Mouse (Mus musculus): Measurements from ENCODE around the gene Il16. TPM values are rescaled to one million over a fixed set of nuclear protein-coding genes. Genes with fewer than 3 reads are reported as not detected.

Il16 gene
- polyA plus RNA-seq, 2 experiments = 5.8 to 6.6 TPM

DNA sequence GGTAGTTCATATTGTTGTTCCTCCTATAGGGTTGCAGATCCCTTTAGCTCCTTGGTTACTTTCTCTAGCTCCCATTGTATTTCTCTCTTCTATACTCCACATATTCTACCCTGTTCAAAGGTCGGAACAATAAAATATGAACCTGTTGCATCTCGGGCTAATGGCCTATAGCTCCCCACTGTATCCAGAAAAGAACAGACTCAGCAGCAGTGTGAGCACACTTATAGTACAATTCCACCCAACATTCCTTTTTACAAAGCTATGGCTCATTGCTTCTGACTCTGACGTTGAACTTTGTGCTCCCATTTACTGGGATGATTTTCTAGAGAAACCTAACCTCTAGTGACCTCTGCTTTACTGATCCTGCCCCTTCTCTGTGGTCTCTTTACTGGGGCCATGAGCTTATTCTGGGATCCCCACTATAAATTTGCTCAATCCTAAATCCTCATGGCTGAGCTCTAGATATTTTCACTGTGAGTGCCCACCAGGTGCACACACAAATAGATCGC lies 79.4 kb downstream of the Il16 start:
- no peaks in the 10 kb centered on the region for H3K4me1 ChIP-seq (ENCODE audit: control insufficient read depth, insufficient read depth, low read length)
- H3K36me3 ChIP-seq (ENCODE audit: control insufficient read depth, insufficient read depth, low read length) = no peaks in the 10 kb centered on the region
- H3K27ac ChIP-seq (replicated peaks; ENCODE audit: low read depth, low read length) = no peak overlapping the region
- ATAC-seq (ENCODE audit: low FRiP score, low read depth) = no peak
- no peak for DNase-seq (ENCODE audit: low spot score)
- no peak overlapping the region for H3K4me2 ChIP-seq (replicated peaks; ENCODE audit: low read depth, low read length, severe bottlenecking)
- WGBS = 86% methylated on average over 4 of the region's 4 CpGs
- H3K9me3 ChIP-seq (ENCODE audit: control insufficient read depth, low read length) = no peaks in the 10 kb centered on the region
- no peak overlapping the region for H3K9ac ChIP-seq (ENCODE audit: low read depth, low read length, severe bottlenecking)
- H3K4me3 ChIP-seq (replicated peaks; ENCODE audit: low read length) = no peak overlapping the region
- no peaks in the 10 kb centered on the region for H3K27me3 ChIP-seq (ENCODE audit: control insufficient read depth, insufficient read depth, low read length)
- TF ChIP-seq POLR2A (IDR thresholded peaks at IDR 0.05; ENCODE audit: borderline replicate concordance, extremely low read depth, insufficient read depth, insufficient read length) = no peak

DNA sequence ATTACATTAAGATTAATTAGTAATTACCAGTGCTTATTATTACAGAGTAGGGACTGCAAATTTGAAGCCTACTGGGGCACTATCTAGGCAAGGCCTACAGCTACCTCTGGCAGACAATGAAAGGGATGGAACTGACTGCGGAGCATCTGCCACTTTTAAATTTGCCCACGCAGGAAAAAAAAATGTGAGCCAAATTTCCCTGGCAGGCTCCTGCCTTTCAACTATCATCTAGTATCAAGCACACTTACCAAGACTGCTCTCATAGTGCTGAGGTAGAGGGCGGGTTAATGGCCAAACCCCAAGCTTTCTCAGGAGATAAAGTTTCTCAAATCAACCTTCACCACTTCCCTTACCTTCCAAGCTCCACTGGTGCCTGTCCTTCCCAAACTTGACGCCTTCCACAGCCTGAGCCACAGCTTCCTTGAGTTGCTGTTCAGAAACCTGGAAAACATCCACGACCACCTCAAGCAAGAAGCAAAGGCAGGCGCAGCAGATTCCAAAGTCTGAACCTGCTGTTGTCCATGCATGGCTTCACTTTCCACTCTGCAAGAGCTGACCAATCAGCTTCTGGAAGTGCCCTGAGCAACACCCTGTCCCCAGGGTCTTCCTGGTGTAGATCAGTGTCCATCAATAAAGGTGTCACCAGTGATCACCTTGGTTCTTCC lies 82.7 kb downstream of the Il16 start:
- Histone ChIP-seq H3K27me3 (ENCODE audit: control insufficient read depth, insufficient read depth, low read length) (no peaks in the 10 kb centered on the region), H3K9ac (ENCODE audit: low read depth, low read length, severe bottlenecking) (no peak overlapping the region), H3K9me3 (ENCODE audit: control insufficient read depth, low read length) (no peaks in the 10 kb centered on the region), H3K4me2 (replicated peaks; ENCODE audit: low read depth, low read length, severe bottlenecking) (no peak overlapping the region), H3K36me3 (ENCODE audit: control insufficient read depth, insufficient read depth, low read length) (no peaks in the 10 kb centered on the region), H3K4me3 (replicated peaks; ENCODE audit: low read length) (no peak overlapping the region), H3K27ac (replicated peaks; ENCODE audit: low read depth, low read length) (no peak overlapping the region), H3K4me1 (ENCODE audit: control insufficient read depth, insufficient read depth, low read length) (no peaks in the 10 kb centered on the region)
- 84% methylated on average over 6 of the region's 6 CpGs for WGBS
- DNase-seq (ENCODE audit: low spot score) (no peak), ATAC-seq (ENCODE audit: low FRiP score, low read depth) (no peak)
- no peak for TF ChIP-seq POLR2A (IDR thresholded peaks at IDR 0.05; ENCODE audit: borderline replicate concordance, extremely low read depth, insufficient read depth, insufficient read length)

DNA sequence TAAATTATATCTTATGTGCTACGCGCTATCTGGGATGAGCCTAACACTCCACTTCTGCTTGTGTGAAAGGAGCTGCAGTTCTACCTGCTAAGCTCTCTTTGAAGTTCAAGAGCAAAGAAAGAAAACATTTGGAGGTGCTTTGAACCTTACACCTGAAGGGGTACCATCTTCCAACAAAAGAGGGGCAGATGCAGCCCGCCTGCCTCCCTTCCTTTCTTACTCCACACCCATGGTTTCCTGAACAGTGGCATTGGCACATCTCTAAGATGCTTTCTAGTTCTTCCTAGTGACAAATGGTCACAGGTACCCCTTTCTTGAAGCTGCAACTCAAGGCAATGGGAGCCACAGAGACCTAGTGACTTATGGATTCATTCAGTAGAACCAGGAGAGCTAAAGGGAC lies 83.8 kb downstream of the Il16 start:
- H3K4me1 ChIP-seq (ENCODE audit: control insufficient read depth, insufficient read depth, low read length) = no peaks in the 10 kb centered on the region
- no peaks in the 10 kb centered on the region for H3K36me3 ChIP-seq (ENCODE audit: control insufficient read depth, insufficient read depth, low read length)
- WGBS = 95% methylated on average over 3 of the region's 3 CpGs
- H3K4me3 ChIP-seq (replicated peaks; ENCODE audit: low read length) = no peak overlapping the region
- H3K9ac ChIP-seq (ENCODE audit: low read depth, low read length, severe bottlenecking) = no peak overlapping the region
- H3K9me3 ChIP-seq (ENCODE audit: control insufficient read depth, low read length) = no peaks in the 10 kb centered on the region
- TF ChIP-seq POLR2A (IDR thresholded peaks at IDR 0.05; ENCODE audit: borderline replicate concordance, extremely low read depth, insufficient read depth, insufficient read length) = no peak
- ATAC-seq (ENCODE audit: low FRiP score, low read depth) (no peak), DNase-seq (ENCODE audit: low spot score) (no peak)
- H3K27ac ChIP-seq (replicated peaks; ENCODE audit: low read depth, low read length) = no peak overlapping the region
- no peak overlapping the region for H3K4me2 ChIP-seq (replicated peaks; ENCODE audit: low read depth, low read length, severe bottlenecking)
- H3K27me3 ChIP-seq (ENCODE audit: control insufficient read depth, insufficient read depth, low read length) = no peaks in the 10 kb centered on the region

DNA sequence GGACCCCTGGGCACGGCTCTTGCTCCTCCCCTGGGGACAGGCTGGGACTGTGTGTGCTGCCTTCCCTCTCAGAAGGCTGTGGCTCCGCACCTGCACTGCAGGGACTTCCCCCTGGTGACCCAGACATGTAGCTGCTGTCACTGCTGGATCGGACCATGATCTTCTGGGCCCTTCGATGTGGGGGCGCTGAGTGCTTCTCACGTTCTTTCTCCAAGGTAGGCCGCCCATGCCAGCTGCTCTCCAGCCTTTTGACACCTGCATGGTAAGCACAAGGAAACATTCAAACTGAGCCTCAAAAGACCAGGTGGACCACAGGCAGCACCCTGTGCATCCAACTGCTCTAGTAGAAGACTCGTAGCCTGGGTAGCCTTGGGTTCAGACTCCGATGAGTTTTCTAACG lies 84.5 kb downstream of the Il16 start:
- Histone ChIP-seq H3K27me3 (ENCODE audit: control insufficient read depth, insufficient read depth, low read length) (no peaks in the 10 kb centered on the region), H3K9ac (ENCODE audit: low read depth, low read length, severe bottlenecking) (no peak overlapping the region), H3K27ac (replicated peaks; ENCODE audit: low read depth, low read length) (no peak overlapping the region), H3K36me3 (ENCODE audit: control insufficient read depth, insufficient read depth, low read length) (no peaks in the 10 kb centered on the region), H3K4me2 (replicated peaks; ENCODE audit: low read depth, low read length, severe bottlenecking) (no peak overlapping the region), H3K4me3 (replicated peaks; ENCODE audit: low read length) (no peak overlapping the region), H3K9me3 (ENCODE audit: control insufficient read depth, low read length) (no peaks in the 10 kb centered on the region), H3K4me1 (ENCODE audit: control insufficient read depth, insufficient read depth, low read length) (no peaks in the 10 kb centered on the region)
- no peak for ATAC-seq (ENCODE audit: low FRiP score, low read depth)
- no peak for DNase-seq (ENCODE audit: low spot score)
- no peak for TF ChIP-seq POLR2A (IDR thresholded peaks at IDR 0.05; ENCODE audit: borderline replicate concordance, extremely low read depth, insufficient read depth, insufficient read length)
- WGBS = 86% methylated on average over 10 of the region's 10 CpGs

DNA sequence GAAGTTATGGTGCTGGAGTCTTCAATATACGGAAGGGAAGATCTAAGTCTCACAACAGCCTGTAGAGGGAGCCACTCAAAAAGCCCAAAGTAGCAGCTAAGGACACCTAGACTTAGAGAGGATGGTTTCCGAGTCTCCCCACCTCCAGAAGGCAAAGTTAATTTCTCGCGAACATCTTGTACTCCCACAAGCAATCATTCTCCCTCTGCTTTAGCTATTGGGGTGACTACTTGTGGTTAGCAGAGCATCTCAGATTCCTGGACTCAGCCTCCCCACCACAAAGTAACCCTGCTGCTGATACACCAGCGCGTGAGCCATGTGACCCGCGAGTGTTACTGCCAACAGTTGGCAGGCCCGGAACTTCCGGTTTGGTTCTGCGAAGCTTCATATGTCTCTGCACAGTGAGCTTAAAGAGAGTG lies 85.2 kb downstream of the Il16 start:
- H3K9me3 ChIP-seq (ENCODE audit: control insufficient read depth, low read length) = no peaks in the 10 kb centered on the region
- no peak overlapping the region for H3K4me3 ChIP-seq (replicated peaks; ENCODE audit: low read length)
- no peaks in the 10 kb centered on the region for H3K4me1 ChIP-seq (ENCODE audit: control insufficient read depth, insufficient read depth, low read length)
- 88% methylated on average over 11 of the region's 11 CpGs for WGBS
- no peaks in the 10 kb centered on the region for H3K27me3 ChIP-seq (ENCODE audit: control insufficient read depth, insufficient read depth, low read length)
- TF ChIP-seq POLR2A (IDR thresholded peaks at IDR 0.05; ENCODE audit: borderline replicate concordance, extremely low read depth, insufficient read depth, insufficient read length) = no peak
- no peak overlapping the region for H3K27ac ChIP-seq (replicated peaks; ENCODE audit: low read depth, low read length)
- no peak overlapping the region for H3K4me2 ChIP-seq (replicated peaks; ENCODE audit: low read depth, low read length, severe bottlenecking)
- ATAC-seq (ENCODE audit: low FRiP score, low read depth) (no peak), DNase-seq (ENCODE audit: low spot score) (no peak)
- H3K36me3 ChIP-seq (ENCODE audit: control insufficient read depth, insufficient read depth, low read length) = no peaks in the 10 kb centered on the region
- no peak overlapping the region for H3K9ac ChIP-seq (ENCODE audit: low read depth, low read length, severe bottlenecking)

Measured in limb, embryonic 14.5 days (tissue).